Mouse (Mus musculus) small intestine, adult 2 months (tissue): ENCODE measurements around the gene Ints3. TPM values are rescaled to one million over a fixed set of nuclear protein-coding genes. Genes with fewer than 3 reads are reported as not detected.

Experiments
- H3K27ac ChIP-seq: fragments of 200-500 bp; 2 replicates; pipeline ENCODE4 v1.5.1; 2012; ENCODE audit warnings: low read depth, low read length, control low read depth, inconsistent platforms; ENCODE audit not compliant: insufficient read depth
- H3K27me3 ChIP-seq: fragments of 200-500 bp; 2 replicates; pipeline ENCODE4 v1.6.1; 2012; ENCODE audit warnings: mild to moderate bottlenecking, moderate library complexity, low read length, inconsistent platforms; ENCODE audit not compliant: control insufficient read depth, insufficient read depth
- H3K36me3 ChIP-seq: fragments of 200-500 bp; 2 replicates; pipeline ENCODE4 v1.6.1; 2012; ENCODE audit warnings: mild to moderate bottlenecking, low read length, control low read depth, inconsistent platforms; ENCODE audit not compliant: control insufficient read depth, insufficient read depth
- H3K4me1 ChIP-seq: fragments of 200-500 bp; 2 replicates; pipeline ENCODE4 v1.6.1; 2012; ENCODE audit warnings: low read length, inconsistent platforms, mixed read lengths; ENCODE audit not compliant: control insufficient read depth, insufficient read depth, insufficient read length
- H3K4me3 ChIP-seq: fragments of 200-500 bp; 2 replicates; pipeline ENCODE4 v1.5.1; 2012; ENCODE audit warnings: low read depth, mild to moderate bottlenecking, control low read depth, inconsistent platforms, low read length, moderate library complexity
- CTCF ChIP-seq: fragments of 200-500 bp; IDR thresholded peaks from 2 replicates; pipeline ENCODE4 v1.5.1; 2012; ENCODE audit warnings: low read depth, mild to moderate bottlenecking, control low read depth, inconsistent platforms, low read length, moderate library complexity, mixed read lengths; ENCODE audit not compliant: insufficient replicate concordance, insufficient read length; ENCODE audit errors: extremely low read depth
- POLR2A ChIP-seq: fragments of 200-500 bp; IDR thresholded peaks from 2 replicates; pipeline ENCODE4 v1.6.1; 2012; ENCODE audit warnings: low read depth, mild to moderate bottlenecking, control low read depth, inconsistent platforms, low read length, moderate library complexity
- WGBS: fragments of 180-500 bp; shearing (Covaris S2); methylation state at CpG from one replicate; pipeline ENCODE4 v1.1.7; 2018; 5-methylcytosine and 5-hydroxymethylcytosine counted together
- polyA plus RNA-seq: library from polyadenylated mRNA; depleted of rRNA; stranded (reverse); fragments of >200 nt; gene quantifications from 2 replicates; pipeline ENCODE4 v1.2.3, GENCODE M21; 2012

The Ints3 gene
- polyA plus RNA-seq, 1 experiment: 22.4 TPM

GRCm38 (mm10) chr3:90412312-90413010 is 21.0 kb downstream of the Ints3 start:
- 48% methylated on average over 5 of the region's 5 CpGs for WGBS

GRCm38 (mm10) chr3:90408721-90409120 is 24.7 kb downstream of the Ints3 start:
- no peak overlapping the region for H3K27ac ChIP-seq
- peaks cover 68% of the 10 kb centered on the region for H3K36me3 ChIP-seq

More at GRCm38 (mm10) chr3:90412312-90413010, 21.0 kb downstream of the Ints3 start:
- Histone ChIP-seq H3K4me1 (no peaks in the 10 kb centered on the region), H3K36me3 (peaks cover 60% of the 10 kb centered on the region), H3K27ac (no peak overlapping the region), H3K4me3 (no peak overlapping the region), H3K27me3 (no peaks in the 10 kb centered on the region)
- TF ChIP-seq CTCF (peak; percentile 92; the same call in 1 of the 2 replicates), POLR2A (no peak)

DNA sequence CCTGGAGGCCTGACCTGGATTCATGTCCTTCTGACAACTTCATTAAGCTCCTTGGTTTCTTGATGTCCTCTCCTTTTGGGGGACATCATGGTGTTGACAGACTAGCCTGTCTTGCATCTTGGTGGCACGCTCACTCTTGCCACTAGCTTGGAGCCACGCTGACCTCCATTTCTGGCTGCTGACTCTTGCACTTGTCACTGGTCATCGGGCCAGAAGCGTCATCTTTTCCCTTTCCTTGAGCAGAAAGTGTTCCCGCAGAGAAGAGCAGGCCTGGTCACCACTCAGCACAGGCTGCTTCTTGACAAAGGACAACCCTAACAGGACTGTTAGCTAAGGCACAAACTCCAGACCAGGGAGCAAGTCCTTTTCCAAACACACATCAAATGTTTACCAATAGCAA is 27.0 kb downstream of the Ints3 start:
- no peaks in the 10 kb centered on the region for H3K27me3 ChIP-seq
- 95% methylated on average over 5 of the region's 5 CpGs for WGBS
- H3K27ac ChIP-seq: no peak overlapping the region
- H3K36me3 ChIP-seq: peaks cover 84% of the 10 kb centered on the region
- H3K4me3 ChIP-seq: no peak overlapping the region
- no peak for TF ChIP-seq POLR2A
- no peak for TF ChIP-seq CTCF
- H3K4me1 ChIP-seq: no peaks in the 10 kb centered on the region

More at GRCm38 (mm10) chr3:90408721-90409120, 24.7 kb downstream of the Ints3 start:
- Histone ChIP-seq H3K4me3 (no peak overlapping the region), H3K27me3 (no peaks in the 10 kb centered on the region), H3K4me1 (no peaks in the 10 kb centered on the region)
- TF ChIP-seq CTCF (no peak), POLR2A (no peak)
- 82% methylated on average over 3 of the region's 3 CpGs for WGBS

- WGBS: 83% methylated on average over 4 of the region's 4 CpGs
- Histone ChIP-seq H3K36me3 (peaks cover 88% of the 10 kb centered on the region), H3K27me3 (no peaks in the 10 kb centered on the region), H3K4me1 (no peaks in the 10 kb centered on the region), H3K27ac (no peak overlapping the region), H3K4me3 (no peak overlapping the region)
- TF ChIP-seq CTCF (no peak), POLR2A (no peak)
Observed at GRCm38 (mm10) chr3:90404609-90405008, 28.8 kb downstream of the Ints3 start.

DNA sequence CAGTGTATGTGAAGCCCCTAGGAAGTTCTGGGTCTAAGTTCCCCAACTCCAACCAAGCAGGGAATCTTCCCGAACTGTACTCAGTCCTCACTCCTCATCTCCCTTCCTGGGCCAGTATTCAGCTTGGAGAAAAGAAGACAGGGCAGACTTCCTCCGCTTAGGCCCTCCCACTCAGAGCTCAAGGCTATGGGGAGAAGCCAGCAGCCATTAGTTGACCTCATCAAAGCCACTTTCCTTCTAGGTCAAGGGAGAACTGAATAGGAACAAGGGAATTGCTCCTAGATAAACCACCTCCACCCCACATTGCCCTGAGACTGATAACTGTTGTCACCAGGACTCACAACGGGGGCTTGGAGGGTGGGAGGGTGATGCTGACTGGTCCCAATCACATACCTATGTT is 29.3 kb downstream of the Ints3 start:
- Histone ChIP-seq H3K27me3 (no peaks in the 10 kb centered on the region), H3K4me3 (no peak overlapping the region), H3K36me3 (peaks cover 92% of the 10 kb centered on the region), H3K4me1 (no peaks in the 10 kb centered on the region), H3K27ac (no peak overlapping the region)
- WGBS: 94% methylated on average over 3 of the region's 3 CpGs
- no peak for TF ChIP-seq POLR2A
- TF ChIP-seq CTCF: no peak

DNA sequence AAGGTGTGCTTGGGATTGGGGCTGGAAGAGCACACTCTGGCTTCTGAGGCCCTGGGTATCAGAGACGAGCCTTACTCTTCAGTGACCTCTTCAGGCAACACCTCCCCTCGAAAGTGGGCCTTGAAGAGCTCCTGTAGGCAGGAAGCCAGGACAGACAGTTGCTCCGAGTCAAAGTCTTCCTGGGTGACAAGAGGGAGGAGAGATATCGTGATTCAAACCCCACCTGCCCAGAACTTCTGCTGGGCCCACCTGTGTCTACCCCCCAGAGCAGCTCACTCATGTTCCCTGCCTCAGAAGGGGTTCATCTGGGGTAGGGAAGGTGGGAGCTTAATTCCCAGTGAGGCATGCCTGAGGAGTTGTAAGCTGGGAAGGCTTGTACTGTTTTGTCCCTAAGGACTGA is 32.4 kb downstream of the Ints3 start:
- TF ChIP-seq POLR2A: no peak
- TF ChIP-seq CTCF: no peak
- WGBS: 75% methylated on average over 4 of the region's 4 CpGs
- Histone ChIP-seq H3K27me3 (no peaks in the 10 kb centered on the region), H3K36me3 (peaks cover 86% of the 10 kb centered on the region), H3K27ac (no peak overlapping the region), H3K4me3 (no peak overlapping the region), H3K4me1 (no peaks in the 10 kb centered on the region)

DNA sequence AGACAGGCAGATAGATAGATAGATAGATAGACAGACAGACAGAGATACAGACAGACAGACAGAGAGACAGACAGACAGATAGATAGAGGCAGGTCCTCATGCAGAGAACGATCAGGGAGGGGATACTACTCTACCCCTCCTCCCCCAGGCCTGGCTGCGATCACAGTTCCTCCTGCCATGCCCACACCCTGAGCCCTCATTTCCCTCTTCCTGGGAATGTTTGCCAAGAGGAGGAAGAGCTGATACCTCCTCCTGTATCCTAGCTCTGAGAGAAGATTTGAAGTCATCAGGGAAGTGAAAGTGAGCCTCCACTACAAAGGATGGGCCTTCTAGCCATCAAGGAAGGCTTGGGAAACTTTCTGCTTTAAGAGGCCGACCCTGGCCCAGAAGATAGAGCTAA is 37.8 kb downstream of the Ints3 start:
- 61% methylated on average over 3 of the region's 3 CpGs for WGBS
- TF ChIP-seq CTCF (no peak), POLR2A (no peak)
- Histone ChIP-seq H3K4me3 (no peak overlapping the region), H3K4me1 (no peaks in the 10 kb centered on the region), H3K36me3 (peaks cover 79% of the 10 kb centered on the region), H3K27me3 (no peaks in the 10 kb centered on the region), H3K27ac (no peak overlapping the region)
